In the genomic region with DNA sequence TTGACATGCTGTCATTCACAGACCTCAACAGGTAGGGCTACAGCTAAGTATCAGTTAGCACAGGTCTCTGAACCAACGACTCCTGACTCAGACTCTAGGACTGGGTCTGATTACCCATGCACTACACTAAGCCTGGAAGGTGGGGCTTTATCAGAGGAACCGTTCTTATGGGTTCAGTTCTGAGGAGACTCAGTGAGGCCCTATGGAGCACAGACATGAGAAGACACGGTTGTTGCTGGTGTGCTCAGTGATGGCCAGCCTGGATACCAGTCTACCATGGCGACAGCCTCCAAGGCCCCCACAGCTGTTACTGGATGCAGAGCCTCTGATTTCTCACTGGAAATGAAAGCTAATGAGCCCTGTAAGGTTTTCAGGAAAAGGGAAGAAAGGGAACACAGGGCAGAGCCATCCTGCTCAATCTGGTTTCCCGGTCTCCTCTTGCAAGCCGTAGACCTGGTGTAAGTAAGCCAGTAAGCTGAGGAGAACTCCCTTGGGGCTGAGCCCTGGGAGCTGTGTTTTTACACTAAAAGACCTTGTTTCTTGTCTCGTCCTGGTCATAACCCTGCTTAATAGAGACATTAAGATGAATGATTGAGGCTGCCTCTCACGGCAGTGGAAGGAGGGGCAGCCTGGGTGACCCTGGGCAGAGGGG, we compare ENCODE assay signal across 19 mouse cellular contexts. TPM values are rescaled to one million over a fixed set of nuclear protein-coding genes. Genes with fewer than 3 reads are reported as not detected.
DNase-seq lines count a peak whose midpoint lies in the region; ATAC-seq lines count a peak whose summit lies in the region.
"Had no signal": no experiment of that assay in that cellular context is flagged by ENCODE, and none has a peak within 500 bp of the region (broad histone marks: within the 10 kb centered on the region; RNA-seq: fewer than 3 reads in every experiment).

No protein-coding gene starts in this region.

- H3K27ac ChIP-seq in hindbrain, embryonic 11.5 days (ENCODE audit: low read depth, low read length) = no peak overlapping the region
- no peak overlapping the region for H3K27ac ChIP-seq in hindbrain, embryonic 16.5 days (ENCODE audit: low read depth, low read length)
- 0 out of 2 replicates have a peak overlapping the region, but pooled peaks have one; percentile 32 for H3K27ac ChIP-seq in kidney, embryonic 15.5 days
- no peak overlapping the region for H3K27ac ChIP-seq in neural tube, embryonic 11.5 days (ENCODE audit: low read depth, low read length)
- H3K27ac ChIP-seq in forebrain, embryonic 11.5 days (ENCODE audit: low read depth, low read length) = no peak overlapping the region
- H3K27ac ChIP-seq: embryonic facial prominence, embryonic 10.5 days; heart, adult 2 months; heart, embryonic 15.5 days had no signal

- no peak overlapping the region for H3K4me2 ChIP-seq in hindbrain, embryonic 11.5 days (replicated peaks; ENCODE audit: low read depth, low read length)
- H3K4me2 ChIP-seq in hindbrain, embryonic 16.5 days (ENCODE audit: low read length) = no peak overlapping the region
- H3K4me2 ChIP-seq in kidney, embryonic 15.5 days = no peak overlapping the region
- H3K4me2 ChIP-seq in neural tube, embryonic 11.5 days (ENCODE audit: low read depth) = no peak overlapping the region
- H3K4me2 ChIP-seq in forebrain, embryonic 11.5 days (ENCODE audit: low read depth, low read length, severe bottlenecking) = no peak overlapping the region
- H3K4me2 ChIP-seq: heart, embryonic 11.5 days; heart, embryonic 15.5 days had no signal

- no peaks in the 10 kb centered on the region for H3K4me1 ChIP-seq in hindbrain, embryonic 11.5 days (replicated peaks; ENCODE audit: control insufficient read depth, insufficient read depth, low read length)
- no peaks in the 10 kb centered on the region for H3K4me1 ChIP-seq in hindbrain, embryonic 16.5 days (ENCODE audit: control insufficient read depth, insufficient read depth, low read depth, low read length)
- H3K4me1 ChIP-seq in kidney, embryonic 15.5 days = peaks cover 20% of the 10 kb centered on the region
- peaks cover 11% of the 10 kb centered on the region; the same call in 1 of the 2 replicates for H3K4me1 ChIP-seq in neural tube, embryonic 11.5 days (ENCODE audit: control insufficient read depth, insufficient read depth, low read length)
- no peaks in the 10 kb centered on the region for H3K4me1 ChIP-seq in forebrain, embryonic 11.5 days (replicated peaks; ENCODE audit: control insufficient read depth, insufficient read depth, low read length)
- H3K4me1 ChIP-seq: heart, embryonic 15.5 days had no signal

- H3K36me3 ChIP-seq in hindbrain, embryonic 11.5 days (ENCODE audit: control insufficient read depth, insufficient read depth, low read length) = no peaks in the 10 kb centered on the region
- H3K36me3 ChIP-seq in hindbrain, embryonic 16.5 days (ENCODE audit: control insufficient read depth, insufficient read depth, low read length) = no peaks in the 10 kb centered on the region
- H3K36me3 ChIP-seq in kidney, embryonic 15.5 days = no peaks in the 10 kb centered on the region
- H3K36me3 ChIP-seq in neural tube, embryonic 11.5 days (ENCODE audit: control insufficient read depth, insufficient read depth, low read length) = no peaks in the 10 kb centered on the region
- H3K36me3 ChIP-seq in forebrain, embryonic 11.5 days (ENCODE audit: control insufficient read depth, insufficient read depth, low read length) = no peaks in the 10 kb centered on the region
- H3K36me3 ChIP-seq: embryonic facial prominence, embryonic 10.5 days; heart, embryonic 15.5 days had no signal

- ATAC-seq in hindbrain, embryonic 11.5 days (ENCODE audit: low FRiP score) = 0 out of 2 replicates have a peak, but pooled peaks have one; percentile 27
- ATAC-seq in hindbrain, embryonic 16.5 days = no peak
- peak; percentile 73 for ATAC-seq in kidney, embryonic 15.5 days (replicated peaks; ENCODE audit: low FRiP score)
- ATAC-seq in neural tube, embryonic 11.5 days (ENCODE audit: insufficient read depth, low FRiP score, low TSS enrichment) = no peak
- ATAC-seq in forebrain, embryonic 11.5 days (replicated peaks; ENCODE audit: low FRiP score) = no peak
- ATAC-seq: forebrain, embryonic 14.5 days; intestine, postnatal 0 days had no signal

- H3K9ac ChIP-seq in hindbrain, embryonic 11.5 days (ENCODE audit: low read depth, low read length) = no peak overlapping the region
- no peak overlapping the region for H3K9ac ChIP-seq in hindbrain, embryonic 16.5 days (ENCODE audit: low read depth, low read length)
- H3K9ac ChIP-seq in kidney, embryonic 15.5 days = no peak overlapping the region
- no peak overlapping the region for H3K9ac ChIP-seq in neural tube, embryonic 11.5 days (ENCODE audit: low read length)
- no peak overlapping the region for H3K9ac ChIP-seq in forebrain, embryonic 11.5 days (ENCODE audit: low read length)
- H3K9ac ChIP-seq: heart, embryonic 15.5 days had no signal

- DNase-seq in hindbrain, embryonic 11.5 days (ENCODE audit: low spot score) = no peak
- no peak for DNase-seq in kidney, postnatal 25 days
- DNase-seq in neural tube, embryonic 11.5 days (ENCODE audit: low spot score) = peak; percentile 44
- DNase-seq in neural tube, embryonic 10.5 days (ENCODE audit: extremely low spot score, low spot score) = no peak
- no peak for DNase-seq in forebrain, embryonic 11.5 days (ENCODE audit: low spot score)
- DNase-seq: adrenal gland, adult 8-10 months; cerebellum, adult 11-12 months; cerebellum, adult 9-10 months; cerebellum, postnatal 25 days; gastrocnemius, postnatal 36 days; heart, postnatal 14 days had no signal

- WGBS in hindbrain, embryonic 11.5 days = 77% methylated on average over 8 of the region's 8 CpGs
- 61% methylated on average over 8 of the region's 8 CpGs for WGBS in hindbrain, embryonic 16.5 days
- WGBS in kidney, embryonic 15.5 days = 30% methylated on average over 8 of the region's 8 CpGs
- 62% methylated on average over 8 of the region's 8 CpGs for WGBS in neural tube, embryonic 11.5 days
- 85% methylated on average over 8 of the region's 8 CpGs for WGBS in forebrain, embryonic 11.5 days

- H3K9me3 ChIP-seq in hindbrain, embryonic 11.5 days (ENCODE audit: control insufficient read depth, low read length) = no peaks in the 10 kb centered on the region
- no peaks in the 10 kb centered on the region for H3K9me3 ChIP-seq in hindbrain, embryonic 16.5 days (ENCODE audit: control insufficient read depth, low read length)
- no peaks in the 10 kb centered on the region for H3K9me3 ChIP-seq in kidney, embryonic 15.5 days (replicated peaks)
- no peaks in the 10 kb centered on the region for H3K9me3 ChIP-seq in neural tube, embryonic 11.5 days (ENCODE audit: control insufficient read depth, low read length)
- no peaks in the 10 kb centered on the region for H3K9me3 ChIP-seq in forebrain, embryonic 11.5 days (ENCODE audit: control insufficient read depth, low read length)
- H3K9me3 ChIP-seq: embryonic facial prominence, embryonic 10.5 days; heart, embryonic 15.5 days had no signal

- H3K27me3 ChIP-seq in hindbrain, embryonic 11.5 days (ENCODE audit: control insufficient read depth, insufficient read depth, low read length) = no peaks in the 10 kb centered on the region
- H3K27me3 ChIP-seq in hindbrain, embryonic 16.5 days (replicated peaks; ENCODE audit: control insufficient read depth, insufficient read depth, low read length) = peaks cover 3% of the 10 kb centered on the region; the same call in 1 of the 2 replicates
- H3K27me3 ChIP-seq in kidney, embryonic 15.5 days = peaks cover 33% of the 10 kb centered on the region
- no peaks in the 10 kb centered on the region for H3K27me3 ChIP-seq in neural tube, embryonic 11.5 days (ENCODE audit: control insufficient read depth, insufficient read depth, low read length)
- H3K27me3 ChIP-seq in forebrain, embryonic 11.5 days (ENCODE audit: control insufficient read depth, insufficient read depth, low read length) = no peaks in the 10 kb centered on the region

- H3K4me3 ChIP-seq in hindbrain, embryonic 11.5 days (ENCODE audit: low read depth, low read length) = no peak overlapping the region
- no peak overlapping the region for H3K4me3 ChIP-seq in hindbrain, embryonic 16.5 days (ENCODE audit: low read length)
- no peak overlapping the region for H3K4me3 ChIP-seq in kidney, embryonic 15.5 days (replicated peaks)
- H3K4me3 ChIP-seq in neural tube, embryonic 11.5 days (ENCODE audit: low read depth, low read length) = no peak overlapping the region
- no peak overlapping the region for H3K4me3 ChIP-seq in forebrain, embryonic 11.5 days (ENCODE audit: low read depth, low read length)
- H3K4me3 ChIP-seq: embryonic facial prominence, embryonic 10.5 days; heart, adult 2 months; heart, embryonic 15.5 days had no signal

RNA-seq across cellular contexts. Expression of a gene that starts 10.7 kb away (rescaled TPM):
- 110 and 119 TPM in 2 replicates for polyA plus RNA-seq in hindbrain, embryonic 11.5 days (2014; fragmentation: Nextera tagmentation; extraction: Ambion mirVana)
- polyA plus RNA-seq in hindbrain, embryonic 16.5 days (2015; fragmentation: Nextera tagmentation; extraction: Ambion mirVana) = 254 and 276 TPM in 2 replicates
- polyA plus RNA-seq in kidney, embryonic 15.5 days (2015; fragmentation: Nextera tagmentation; extraction: Ambion mirVana) = 146 and 149 TPM in 2 replicates
- 130 and 135 TPM in 2 replicates for polyA plus RNA-seq in neural tube, embryonic 11.5 days (2014; fragmentation: Nextera tagmentation; extraction: Ambion mirVana)
- polyA plus RNA-seq in forebrain, embryonic 11.5 days (2014; fragmentation: Nextera tagmentation; extraction: Ambion mirVana) = 146 TPM in 2 replicates

RNA-seq across cellular contexts. Expression of a gene that starts 42.6 kb away (rescaled TPM):
- polyA plus RNA-seq in hindbrain, embryonic 11.5 days (2014; fragmentation: Nextera tagmentation; extraction: Ambion mirVana) = 54.1 and 55.5 TPM in 2 replicates
- polyA plus RNA-seq in hindbrain, embryonic 16.5 days (2015; fragmentation: Nextera tagmentation; extraction: Ambion mirVana) = 109 and 114 TPM in 2 replicates
- 68.7 and 69.5 TPM in 2 replicates for polyA plus RNA-seq in kidney, embryonic 15.5 days (2015; fragmentation: Nextera tagmentation; extraction: Ambion mirVana)
- polyA plus RNA-seq in neural tube, embryonic 11.5 days (2014; fragmentation: Nextera tagmentation; extraction: Ambion mirVana) = 73.5 and 76.8 TPM in 2 replicates
- 92.3 and 95.1 TPM in 2 replicates for polyA plus RNA-seq in forebrain, embryonic 11.5 days (2014; fragmentation: Nextera tagmentation; extraction: Ambion mirVana)

Comparison
In these comparisons a context has a peak if more than half of its experiments do, and no peak if none do; other contexts are left out.
1. ATAC-seq: peak in hindbrain, embryonic 11.5 days (single experiment) and kidney, embryonic 15.5 days (single experiment); none in hindbrain, embryonic 16.5 days (single experiment), neural tube, embryonic 11.5 days (single experiment) and forebrain, embryonic 11.5 days (single experiment).